Mouse (Mus musculus): Measurements from ENCODE around the gene Fam50b.

DNA sequence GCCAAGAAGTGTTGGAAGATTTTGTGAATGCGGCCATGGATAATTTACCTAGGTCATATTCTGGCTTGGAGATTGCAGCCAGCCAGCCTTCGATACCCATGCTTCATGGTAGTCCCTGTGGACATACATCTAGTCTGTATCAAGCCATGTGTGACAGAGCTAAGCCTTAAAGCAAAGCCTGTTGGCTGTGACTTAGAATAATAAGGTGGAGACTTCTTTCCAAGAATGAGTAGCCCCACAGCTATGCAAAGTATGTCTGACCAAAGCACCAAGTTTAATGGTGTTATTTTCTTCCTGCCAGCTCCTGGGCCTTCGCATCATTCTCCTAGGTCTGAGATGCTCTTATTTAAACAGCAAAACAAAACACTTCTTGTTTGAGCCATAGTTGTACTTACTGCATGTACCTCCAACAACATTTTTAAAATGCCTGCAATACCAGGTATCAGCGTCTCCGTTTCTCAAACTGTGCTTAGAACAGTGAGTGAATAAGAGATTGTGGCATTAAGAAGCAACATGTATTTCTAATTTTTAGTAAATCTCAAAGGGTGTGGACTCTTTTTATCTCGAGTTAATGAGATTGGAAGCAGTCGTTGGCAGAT is 37.8 kb upstream of the Fam50b start:
- TF ChIP-seq GATA1 (IDR thresholded peaks at IDR 0.05; ENCODE audit: borderline replicate concordance, low read length) = no peak
- no peak for TF ChIP-seq FLI1 (IDR thresholded peaks at IDR 0.05; ENCODE audit: low read length)

Measured in megakaryocyte, embryonic 14.5 days (primary cell).